Comparison of ENCODE assay signal across 18 mouse cellular contexts in genomic region chr16:57117562-57117961, GRCm38 (mm10). TPM values are rescaled to one million over a fixed set of nuclear protein-coding genes. Genes with fewer than 3 reads are reported as not detected.
"Had no signal": no experiment of that assay in that cellular context is flagged by ENCODE, and none has a peak within 500 bp of the region (broad histone marks: within the 10 kb centered on the region; RNA-seq: fewer than 3 reads in every experiment).

No protein-coding gene starts in this region.

- DNase-seq: retina, postnatal 1 day; right cerebral cortex, adult 18-20 months; right cerebral cortex, postnatal 14 days; right cerebral cortex, postnatal 25 days; right cerebral cortex, postnatal 4 days; spleen, adult 18-20 months; thymus, adult 18-20 months; thymus, adult 2 months; thymus, postnatal 14 days; thymus, postnatal 25 days; thymus, postnatal 36 days; thymus, postnatal 4 days had no signal

- H3K4me2 ChIP-seq: neural tube, embryonic 15.5 days; stomach, embryonic 15.5 days had no signal

- H3K27ac ChIP-seq: neural tube, embryonic 15.5 days; stomach, embryonic 15.5 days; stomach, postnatal 0 days had no signal

- H3K9ac ChIP-seq: neural tube, embryonic 15.5 days; stomach, embryonic 15.5 days had no signal

- H3K9me3 ChIP-seq: neural tube, embryonic 15.5 days; stomach, embryonic 15.5 days had no signal

- H3K4me3 ChIP-seq: neural tube, embryonic 15.5 days; stomach, embryonic 15.5 days had no signal

- H3K36me3 ChIP-seq: neural tube, embryonic 15.5 days; stomach, embryonic 15.5 days had no signal

- H3K4me1 ChIP-seq: stomach, embryonic 15.5 days had no signal

- H3K27me3 ChIP-seq: neural tube, embryonic 15.5 days; stomach, embryonic 15.5 days had no signal

RNA-seq across cellular contexts. Expression of gene Tmem45a2, which starts 46.4 kb away (rescaled TPM):
- total RNA-seq: neutrophil, adult 5-6 weeks had no signal
- polyA plus RNA-seq: neural tube, embryonic 15.5 days; spleen, adult 2 months; stomach, embryonic 14.5 days had no signal
